Mouse (Mus musculus): ENCODE measurements around the gene Mipep.

GRCm38 (mm10) chr14:60910506-60911444, 126.4 kb downstream of the Mipep start:
- TF ChIP-seq CTCF (conservative IDR thresholded peaks at IDR 0.05; ENCODE audit: insufficient read depth, insufficient read length, low read depth, low read length) (no peak), POLR2A (IDR thresholded peaks at IDR 0.05; ENCODE audit: low read depth, low read length) (no peak)

Data from kidney, adult 2 months (tissue).